Mouse (Mus musculus) retina, postnatal 1 day (tissue): ENCODE results near the gene Atp4a.
"Not testable (repeated sequence)": the region's sequence is repeated elsewhere in the genome, so short reads cannot be mapped to it uniquely, and the experiment has no call there.

Source experiments
- DNase-seq: peaks from one replicate; pipeline ENCODE4 v3.0.0-alpha.2; 2012

Gene Atp4a

DNA sequence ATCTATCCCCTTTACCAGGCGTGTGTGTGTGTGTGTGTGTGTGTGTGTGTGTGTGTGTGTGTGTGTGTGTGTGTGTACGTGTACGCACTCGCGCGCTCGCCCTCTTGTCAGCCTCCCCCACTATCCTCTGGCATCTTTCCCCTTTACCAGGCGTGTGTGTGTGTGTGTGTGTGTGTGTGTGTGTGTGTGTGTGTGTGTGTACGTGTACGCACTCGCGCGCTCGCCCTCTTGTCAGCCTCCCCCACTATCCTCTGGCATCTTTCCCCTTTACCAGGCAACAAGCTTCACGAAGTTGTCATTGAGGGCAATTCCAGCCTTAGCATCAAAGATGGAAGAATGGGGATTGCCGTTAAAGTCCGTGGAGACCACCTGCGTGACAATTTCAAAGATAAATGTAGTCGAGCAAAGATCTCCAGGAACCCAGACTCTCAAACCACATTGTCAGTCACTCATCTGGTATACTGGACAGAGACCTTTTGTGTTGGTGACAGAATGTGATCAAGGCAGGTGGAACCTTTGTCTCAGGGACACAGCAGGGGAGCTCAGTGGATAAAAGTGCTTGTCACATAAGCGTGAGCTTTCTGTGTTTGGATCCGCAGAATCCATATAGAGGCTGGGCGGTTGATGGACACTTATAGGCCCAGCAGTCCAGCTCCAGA, 18.2 kb downstream of the Atp4a start:
- DNase-seq: peak; percentile 23

DNA sequence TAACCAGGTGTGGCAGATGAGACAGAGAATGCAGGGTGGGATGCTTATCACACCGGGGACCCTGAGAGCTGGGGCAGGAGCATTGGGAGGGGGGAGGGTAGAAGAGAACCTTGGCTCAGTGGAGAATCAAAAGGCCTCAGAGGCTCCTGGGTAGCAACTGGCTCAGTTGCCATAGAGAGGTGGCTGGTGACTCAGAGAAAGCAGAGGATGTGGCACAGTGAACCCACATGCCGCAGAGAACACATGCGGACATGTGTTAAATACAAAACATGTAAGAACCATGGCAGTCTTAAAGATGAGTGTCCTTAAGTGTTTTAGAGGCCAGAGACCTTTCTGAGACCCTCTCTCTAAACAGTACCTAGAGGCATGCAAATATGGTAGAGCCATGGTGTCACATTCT, 24.2 kb downstream of the Atp4a start:
- DNase-seq: no peak

DNA sequence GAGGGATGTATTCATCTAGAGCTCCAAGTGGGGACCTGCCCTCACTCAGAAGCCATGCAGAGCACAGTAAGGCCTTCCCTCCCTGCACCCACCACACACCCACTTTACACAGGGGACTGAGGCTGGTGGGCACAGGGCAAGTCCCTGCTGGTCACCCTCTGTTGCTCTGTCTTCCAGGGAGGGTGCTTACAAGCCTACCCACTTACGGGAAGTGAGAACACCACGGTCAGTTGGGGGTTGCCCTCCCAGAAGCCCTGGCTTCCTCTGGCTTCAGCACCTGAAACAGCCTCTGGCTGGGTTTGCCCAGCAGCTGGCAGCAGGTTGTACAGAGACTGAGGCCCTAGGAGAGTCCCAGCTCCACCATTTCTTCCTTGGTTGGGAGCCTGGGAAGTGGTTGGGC, 30.6 kb downstream of the Atp4a start:
- not testable (repeated sequence) for DNase-seq

DNA sequence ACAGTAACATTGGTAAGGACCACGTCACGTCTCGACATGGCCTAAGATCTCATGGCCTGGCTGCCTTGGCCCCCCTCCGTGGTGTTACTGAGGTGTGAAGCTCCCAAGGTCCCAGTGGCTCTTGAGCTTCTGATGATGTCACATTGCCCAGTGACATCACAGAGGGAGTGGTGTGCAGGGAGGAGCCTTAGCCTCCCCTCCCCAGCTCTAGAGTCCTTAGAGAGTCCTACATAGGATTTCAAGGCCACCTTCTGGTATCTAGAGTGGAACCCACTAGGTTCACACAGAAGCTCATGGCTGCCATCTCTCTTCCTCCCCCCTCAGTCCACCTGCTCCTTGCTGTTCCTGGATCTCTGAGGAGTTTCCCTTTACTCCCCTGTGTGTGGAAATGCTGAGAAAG, 31.6 kb downstream of the Atp4a start, which contains the start of gene Gapdhs:
Gapdhs (minus strand) TSS at position 65 of the 400 bp plus-strand sequence.
- DNase-seq: not testable (repeated sequence)

DNA sequence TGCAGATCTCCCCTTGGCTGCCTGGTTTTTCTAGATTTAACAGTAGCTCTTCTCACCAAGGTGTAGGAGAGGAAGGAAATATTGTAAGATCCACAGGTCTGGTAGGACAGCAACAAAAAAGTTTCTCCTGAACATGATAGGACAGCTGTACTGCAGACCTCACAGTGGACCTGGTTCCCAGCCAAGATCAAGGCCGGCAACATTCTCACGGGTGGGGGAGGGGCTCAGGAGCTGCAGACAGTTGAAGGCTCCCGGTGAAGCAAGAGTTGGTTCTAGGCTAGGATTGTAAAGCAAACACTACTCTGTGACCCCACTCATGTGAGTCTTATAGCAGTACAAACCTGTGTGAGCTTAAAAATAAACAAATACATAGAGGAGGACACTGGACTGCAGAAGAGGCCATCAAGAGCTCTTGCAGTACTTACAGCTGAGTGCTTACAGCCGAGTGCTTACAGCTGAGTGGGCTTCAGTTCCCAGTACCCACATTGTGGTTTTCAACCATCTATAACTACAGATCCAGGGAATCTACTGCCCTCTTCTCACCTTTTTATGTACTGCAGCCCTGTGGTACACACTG, 32.1 kb downstream of the Atp4a start:
- DNase-seq: peak; percentile 45

DNA sequence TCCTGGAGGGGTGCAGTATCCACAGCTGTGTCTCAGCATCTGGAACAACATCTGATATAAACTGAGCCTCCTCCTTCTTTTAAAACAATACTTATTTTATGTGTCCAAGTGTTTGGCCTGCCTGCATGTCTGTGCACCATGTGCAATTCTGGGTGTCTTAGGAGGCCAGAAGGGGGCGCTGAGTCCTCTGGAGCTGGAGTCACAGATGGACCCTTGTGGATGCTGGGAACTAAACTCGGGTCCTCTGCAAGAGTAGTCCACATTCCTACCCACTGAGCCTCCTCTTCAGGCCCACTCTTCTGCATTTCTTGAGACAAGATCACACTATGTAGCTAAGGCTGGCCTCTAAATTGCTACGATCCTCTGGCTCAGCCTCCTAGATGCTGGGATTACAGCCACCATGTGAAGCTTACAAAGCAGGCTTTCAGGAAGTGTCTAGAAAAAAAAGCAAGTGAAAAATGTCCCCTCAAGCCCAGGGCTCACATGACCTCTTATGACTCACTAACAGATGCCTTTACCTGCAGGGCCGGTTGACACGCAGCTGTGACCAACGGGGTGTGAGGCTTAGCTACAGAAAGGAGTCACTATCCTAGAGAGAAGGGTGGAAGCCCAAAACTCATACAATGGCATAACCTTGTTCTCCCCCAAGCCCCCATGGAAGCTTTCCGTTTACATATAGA, 35.7 kb downstream of the Atp4a start:
- no peak for DNase-seq

DNA sequence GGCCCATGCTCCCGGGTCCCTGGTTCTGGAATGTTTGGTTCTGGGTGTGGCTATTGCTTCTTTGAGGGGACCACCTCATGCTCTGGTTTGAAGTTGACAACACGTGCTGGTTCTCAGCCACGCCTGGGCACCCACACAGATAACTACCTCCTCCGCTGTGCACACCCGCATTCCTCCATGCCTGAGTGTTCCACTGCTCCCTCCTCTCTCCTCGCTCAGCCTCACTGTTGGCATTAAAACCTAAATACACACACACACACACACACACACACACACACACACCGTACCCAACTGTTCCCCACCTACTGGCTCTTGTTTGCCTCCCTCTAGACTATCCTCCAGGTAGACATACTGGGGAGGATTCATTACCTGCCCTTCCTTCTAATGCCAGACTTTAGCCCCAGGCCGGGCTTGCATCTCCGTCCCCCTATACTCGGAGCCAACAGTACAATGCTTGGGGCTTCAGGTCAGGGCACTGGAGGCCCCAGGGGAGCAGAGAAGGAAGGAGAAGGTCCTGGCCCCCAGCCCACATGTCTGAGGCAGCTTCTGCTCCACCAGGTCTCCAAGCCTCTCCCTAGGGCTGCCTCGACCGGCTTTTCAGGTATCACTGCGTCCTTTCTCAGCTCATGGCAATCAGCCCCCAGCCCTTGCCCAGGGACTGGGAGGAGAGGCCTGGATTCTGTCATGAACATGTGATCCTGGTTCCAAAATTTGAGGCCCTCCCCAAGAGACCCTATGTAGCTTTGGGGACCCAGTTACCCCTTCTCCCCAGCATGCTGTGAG, 38.0 kb downstream of the Atp4a start:
- no peak for DNase-seq

DNA sequence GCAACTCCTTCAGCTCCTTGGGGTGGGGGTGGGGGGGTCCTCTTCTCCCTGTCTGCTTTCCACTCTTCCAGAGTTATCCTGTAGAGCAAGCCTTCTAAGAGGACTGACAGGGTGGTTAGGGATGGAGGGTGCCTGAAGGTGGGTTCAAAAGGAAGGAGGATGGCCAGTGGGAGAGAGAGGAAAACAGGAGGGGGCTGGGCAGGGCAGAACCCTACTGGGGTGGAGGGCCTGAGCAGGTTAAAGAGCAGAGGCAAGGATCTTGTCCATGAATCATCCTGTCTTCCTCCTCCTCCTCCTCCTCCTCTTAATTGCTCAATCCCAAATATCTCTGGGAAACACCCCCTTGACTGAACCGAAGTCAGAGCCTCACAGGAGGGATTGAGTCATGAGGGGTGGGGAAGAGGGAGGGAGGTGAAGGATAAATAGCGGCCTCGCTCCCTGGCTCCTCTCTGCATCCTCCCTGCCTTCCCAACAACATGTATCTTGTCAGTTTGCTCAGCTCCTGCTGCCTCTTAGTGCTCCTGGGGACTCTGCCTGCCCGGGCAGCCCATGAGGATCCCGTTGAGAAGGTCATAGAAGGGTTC, 39.2 kb downstream of the Atp4a start, which contains the start of gene Sbsn:
Sbsn (plus strand) TSS at position 386 of the 584 bp plus-strand sequence.
- DNase-seq: no peak

DNA sequence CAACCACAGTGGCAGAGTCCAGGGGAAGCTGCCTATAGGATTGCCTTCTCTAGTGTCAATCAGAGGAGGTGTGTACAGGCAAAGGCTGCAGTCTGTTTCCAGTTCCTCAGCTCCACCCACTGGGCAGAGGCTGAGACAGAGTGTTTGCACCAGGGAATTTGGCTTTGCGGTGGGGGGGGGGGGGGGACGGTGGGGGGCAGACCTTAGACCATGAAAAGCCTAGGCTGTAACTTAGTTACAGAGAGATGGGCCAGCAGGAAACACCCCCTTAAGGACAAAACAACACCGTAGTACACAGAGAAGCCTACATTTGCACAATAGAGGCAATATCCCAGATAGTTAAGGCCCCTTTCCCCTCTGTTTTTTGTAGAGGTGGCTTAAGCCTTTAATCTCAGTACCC, 45.0 kb downstream of the Atp4a start:
- DNase-seq: no peak

DNA sequence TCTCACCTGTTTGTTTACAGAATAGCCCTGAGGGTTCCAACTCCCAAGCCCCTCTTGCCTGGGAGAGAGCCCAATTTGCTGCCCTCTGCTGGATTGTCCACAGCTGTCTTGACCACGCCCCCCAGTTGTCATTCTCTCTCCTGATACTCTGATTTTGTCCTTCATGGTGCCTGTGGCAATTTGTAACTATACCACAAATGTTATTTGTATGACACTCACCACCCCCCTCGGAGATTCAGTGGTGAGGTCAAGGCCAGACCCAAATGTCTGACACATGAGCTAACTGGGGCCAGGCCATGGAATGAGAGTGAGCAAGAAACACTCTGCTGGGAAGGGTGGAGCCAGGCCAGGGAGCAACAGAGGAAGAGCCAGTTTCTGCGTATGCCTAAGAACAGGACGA, 46.8 kb downstream of the Atp4a start:
- peak; percentile 64 for DNase-seq

DNA sequence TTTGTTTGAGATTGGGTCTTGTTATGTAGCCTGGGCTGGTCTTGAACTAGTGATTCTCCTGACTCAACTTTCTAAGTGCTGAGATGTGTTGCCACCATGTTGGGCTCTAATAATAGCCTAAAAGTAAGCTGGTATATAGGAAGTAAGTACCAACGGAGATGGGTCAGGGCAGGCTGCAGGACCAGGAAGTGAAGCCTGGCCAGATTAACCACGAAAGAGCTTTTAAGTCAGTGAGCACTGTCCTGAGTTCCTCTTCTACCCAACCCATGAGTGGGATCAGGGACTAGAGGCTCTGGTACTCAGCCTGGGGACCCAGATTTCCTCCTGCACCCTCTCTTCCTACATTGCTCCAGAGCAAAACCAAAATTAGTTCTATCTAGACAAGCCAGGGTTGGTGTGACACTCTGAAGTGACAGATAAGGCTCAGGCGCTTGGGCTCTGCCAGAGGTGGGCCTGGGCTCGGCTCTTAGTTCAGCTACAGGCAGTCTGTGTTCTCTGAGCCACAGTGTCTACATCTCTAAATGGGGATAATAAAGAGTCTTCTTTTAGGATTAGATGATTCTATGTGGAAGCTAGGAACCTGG, 49.9 kb downstream of the Atp4a start:
- no peak for DNase-seq

DNA sequence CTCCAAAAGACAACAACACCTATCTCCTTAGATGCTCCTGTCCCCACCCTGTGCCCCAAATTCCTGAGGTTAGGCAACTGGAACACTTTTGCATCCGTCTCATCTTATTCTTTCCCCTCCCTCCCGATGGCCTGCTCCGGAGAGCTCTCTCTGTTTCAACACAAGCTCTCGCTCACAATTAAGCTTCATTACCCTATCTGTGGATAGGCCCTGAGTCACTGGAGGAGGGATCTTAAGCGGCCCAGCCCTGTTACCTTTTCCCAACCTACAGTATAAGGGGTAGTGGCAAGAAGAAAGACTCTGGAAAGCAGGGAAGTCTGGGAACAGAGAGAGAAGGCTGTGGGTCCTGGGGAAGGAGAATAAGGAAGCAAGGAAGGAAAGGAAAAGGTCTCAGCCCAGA, 51.4 kb downstream of the Atp4a start, which contains the start of gene Dmkn:
Dmkn (plus strand) TSS at position 301 of the 400 bp plus-strand sequence.
- no peak for DNase-seq

DNA sequence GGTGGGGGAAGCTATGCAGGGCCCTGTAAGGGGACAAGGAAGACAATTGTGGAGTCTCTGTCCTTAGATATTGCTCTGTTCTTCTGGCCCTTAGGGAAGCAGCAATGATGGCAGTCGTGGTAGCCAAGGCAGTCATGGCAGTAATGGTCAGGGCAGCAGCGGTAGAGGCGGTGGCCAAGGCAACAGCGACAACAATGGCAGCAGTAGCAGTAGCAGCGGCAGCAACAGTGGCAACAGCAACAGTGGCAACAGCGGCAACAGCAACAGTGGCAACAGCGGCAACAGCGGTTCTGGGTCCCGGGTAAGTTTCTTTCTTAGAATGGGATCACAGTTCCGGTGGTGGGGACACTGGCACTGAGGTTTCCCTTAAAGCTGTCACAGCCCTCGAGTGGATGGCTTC, 53.2 kb downstream of the Atp4a start:
- DNase-seq: peak; percentile 44

DNA sequence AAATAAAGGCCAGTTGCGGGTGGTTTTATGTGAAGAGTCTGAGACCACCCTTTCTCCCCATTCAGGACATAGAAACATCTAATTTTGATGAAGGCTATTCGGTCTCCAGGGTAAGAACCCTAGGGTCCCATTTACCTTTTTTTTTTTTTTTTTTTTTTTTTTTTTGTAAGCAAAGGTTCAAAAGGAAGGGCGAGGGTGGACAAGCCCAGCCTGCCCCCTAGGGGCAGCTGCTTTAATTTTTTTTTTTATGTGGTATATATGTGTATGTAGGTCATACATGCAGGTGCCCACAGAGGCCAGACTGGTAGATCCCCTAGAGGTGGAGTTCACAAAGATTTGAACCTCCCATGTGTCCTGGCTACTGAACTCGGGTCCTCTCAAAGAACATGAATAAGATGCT, 54.4 kb downstream of the Atp4a start:
- no peak for DNase-seq

DNA sequence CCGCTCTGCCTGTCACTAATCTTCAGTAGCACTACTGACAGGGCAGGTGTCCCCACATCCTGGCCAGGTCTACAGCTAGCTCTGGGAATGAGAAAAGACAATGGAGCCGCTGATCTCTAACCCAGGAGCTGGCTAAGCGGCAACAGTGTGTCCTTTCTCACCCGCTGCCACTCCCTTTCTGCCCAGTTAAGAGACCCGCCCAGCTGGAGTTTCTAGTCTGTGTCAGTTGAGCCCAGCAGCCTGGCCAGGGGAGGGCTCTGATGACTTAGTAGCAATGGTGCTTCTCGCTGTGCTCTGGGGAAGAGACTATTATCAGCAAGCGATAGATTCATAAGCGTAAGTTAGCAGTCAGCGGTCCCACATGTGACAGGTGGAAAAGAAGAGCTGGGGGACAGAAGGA, 57.2 kb downstream of the Atp4a start:
- no peak for DNase-seq
